Mouse (Mus musculus) limb, embryonic 14.5 days (tissue): ENCODE measurements around the gene Stx3. TPM values are rescaled to one million over a fixed set of nuclear protein-coding genes. Genes with fewer than 3 reads are reported as not detected.

ENCODE experiments used
- ATAC-seq: fragments of 200-750 bp; cut with Nextera tagmentation; 2 replicates; pipeline ENCODE4 v1.8.0; 2017; ENCODE audit warnings: low read depth, moderate number of reproducible peaks, moderate TSS enrichment; ENCODE audit not compliant: low FRiP score
- DNase-seq: peaks from one replicate; pipeline ENCODE4 v3.0.0-alpha.2; 2015; ENCODE audit warnings: low spot score
- H3K27ac ChIP-seq: fragments of 300-500 bp; sonication (generic); replicated peaks from 2 replicates; pipeline ENCODE4 v1.5.1; 2014; ENCODE audit warnings: low read depth, mild to moderate bottlenecking, low read length, moderate library complexity, mixed read lengths
- H3K27me3 ChIP-seq: fragments of 300-500 bp; sonication (generic); 2 replicates; pipeline ENCODE4 v1.6.1; 2014; ENCODE audit warnings: low read length, mixed read lengths; ENCODE audit not compliant: control insufficient read depth, insufficient read depth
- H3K36me3 ChIP-seq: fragments of 300-500 bp; sonication (generic); 2 replicates; pipeline ENCODE4 v1.6.1; 2014; ENCODE audit warnings: mild to moderate bottlenecking, low read length, moderate library complexity, mixed read lengths; ENCODE audit not compliant: control insufficient read depth, insufficient read depth
- H3K4me1 ChIP-seq: fragments of 300-500 bp; sonication (generic); 2 replicates; pipeline ENCODE4 v1.6.1; 2014; ENCODE audit warnings: antibody characterized with exemption, low read length, mixed read lengths; ENCODE audit not compliant: control insufficient read depth, insufficient read depth
- H3K4me2 ChIP-seq: fragments of 300-500 bp; sonication (generic); replicated peaks from 2 replicates; pipeline ENCODE4 v1.6.1; 2014; ENCODE audit warnings: low read depth, mild to moderate bottlenecking, low read length, moderate library complexity; ENCODE audit not compliant: severe bottlenecking
- H3K4me3 ChIP-seq: fragments of 300-500 bp; sonication (generic); replicated peaks from 2 replicates; pipeline ENCODE4 v1.5.1; 2014; ENCODE audit warnings: low read length
- H3K9ac ChIP-seq: fragments of 300-500 bp; sonication (generic); 2 replicates; pipeline ENCODE4 v1.6.1; 2014; ENCODE audit warnings: mild to moderate bottlenecking, low read depth, low read length, moderate library complexity; ENCODE audit not compliant: severe bottlenecking
- H3K9me3 ChIP-seq: fragments of 300-500 bp; sonication (generic); 2 replicates; pipeline ENCODE4 v1.6.1; 2016; ENCODE audit warnings: low read length; ENCODE audit not compliant: control insufficient read depth
- POLR2A ChIP-seq: fragments of 200-500 bp; IDR thresholded peaks from 2 replicates; pipeline ENCODE4 v1.8.0; 2012; ENCODE audit warnings: inconsistent platforms, mild to moderate bottlenecking, moderate library complexity, borderline replicate concordance; ENCODE audit not compliant: insufficient read depth, insufficient read length; ENCODE audit errors: extremely low read depth
- WGBS: fragments of 180-500 bp; shearing (Covaris S2); extraction: QIAGEN DNeasy Blood & Tissue Kit; methylation state at CpG from one replicate; pipeline ENCODE4 v1.1.7; 2014; 5-methylcytosine and 5-hydroxymethylcytosine counted together
- polyA plus RNA-seq, 2 experiments: library from polyadenylated mRNA; depleted of rRNA in 1 of 2; stranded (reverse) in 1 of 2; unstranded in 1 of 2; fragments of >200 nt; fragmentation: Nextera tagmentation in 1 of 2; extraction: Ambion mirVana in 1 of 2; gene quantifications; 2 replicates each; pipeline versions ENCODE4 v1.2.1 to v1.2.3; 2012 to 2014

The Stx3 gene
- polyA plus RNA-seq, 2 experiments: 5.2 to 6.7 TPM

GRCm38 (mm10) chr19:11852652-11853051 lies 33.4 kb upstream of the Stx3 start:
- TF ChIP-seq POLR2A: no peak
- H3K27me3 ChIP-seq: no peaks in the 10 kb centered on the region
- H3K9me3 ChIP-seq: no peaks in the 10 kb centered on the region
- H3K4me3 ChIP-seq: no peak overlapping the region
- no peak overlapping the region for H3K27ac ChIP-seq
- DNase-seq: no peak
- H3K36me3 ChIP-seq: no peaks in the 10 kb centered on the region
- 64% methylated on average over 4 of the region's 4 CpGs for WGBS
- H3K4me2 ChIP-seq: no peak overlapping the region
- no peaks in the 10 kb centered on the region for H3K4me1 ChIP-seq
- no peak for ATAC-seq
- no peak overlapping the region for H3K9ac ChIP-seq

- H3K27me3 ChIP-seq: no peaks in the 10 kb centered on the region
- H3K27ac ChIP-seq: no peak overlapping the region
- WGBS: 85% methylated on average over 4 of the region's 4 CpGs
- H3K9me3 ChIP-seq: no peaks in the 10 kb centered on the region
- no peak for TF ChIP-seq POLR2A
- H3K4me3 ChIP-seq: no peak overlapping the region
- no peaks in the 10 kb centered on the region for H3K36me3 ChIP-seq
- no peak for ATAC-seq
- H3K9ac ChIP-seq: no peak overlapping the region
- no peak overlapping the region for H3K4me2 ChIP-seq
- H3K4me1 ChIP-seq: no peaks in the 10 kb centered on the region
- no peak for DNase-seq
Measured at GRCm38 (mm10) chr19:11846333-11846732, 27.1 kb upstream of the Stx3 start.

- TF ChIP-seq POLR2A: no peak
- Histone ChIP-seq H3K9me3 (no peaks in the 10 kb centered on the region), H3K4me3 (no peak within 1 kb of the TSS), H3K4me2 (no peak within 1 kb of the TSS), H3K27me3 (no peaks in the 10 kb centered on the region), H3K4me1 (no peaks in the 10 kb centered on the region), H3K36me3 (no peaks in the 10 kb centered on the region), H3K9ac (no peak within 1 kb of the TSS), H3K27ac (no peak within 1 kb of the TSS)
- no peak for ATAC-seq
- DNase-seq: no peak
- 87% methylated on average over 4 of the region's 4 CpGs for WGBS
Measured at GRCm38 (mm10) chr19:11839119-11839518, 19.9 kb upstream of the Stx3 start, which contains the start of gene Olfr1417. TSS of gene Olfr1417 (minus strand) at chr19:11839219.

GRCm38 (mm10) chr19:11823346-11824065 lies 4.3 kb upstream of the Stx3 start:
- DNase-seq: no peak
- H3K9me3 ChIP-seq: no peaks in the 10 kb centered on the region
- H3K4me3 ChIP-seq: no peak overlapping the region
- TF ChIP-seq POLR2A: no peak
- 27% methylated on average over 4 of the region's 4 CpGs for WGBS
- H3K4me2 ChIP-seq: no peak overlapping the region
- no peaks in the 10 kb centered on the region for H3K36me3 ChIP-seq
- H3K9ac ChIP-seq: no peak overlapping the region
- H3K27me3 ChIP-seq: peaks cover 23% of the 10 kb centered on the region
- no peaks in the 10 kb centered on the region; the same call in 1 of the 2 replicates for H3K4me1 ChIP-seq
- no peak overlapping the region for H3K27ac ChIP-seq
- no peak for ATAC-seq

GRCm38 (mm10) chr19:11820211-11820610 lies 1.0 kb upstream of the Stx3 start:
- no peak overlapping the region for H3K9ac ChIP-seq
- peaks cover 49% of the 10 kb centered on the region for H3K27me3 ChIP-seq
- H3K4me2 ChIP-seq: peak overlapping the region; percentile 93
- DNase-seq: no peak
- no peak for ATAC-seq
- TF ChIP-seq POLR2A: no peak
- H3K27ac ChIP-seq: no peak overlapping the region
- no peaks in the 10 kb centered on the region for H3K9me3 ChIP-seq
- H3K36me3 ChIP-seq: no peaks in the 10 kb centered on the region
- H3K4me1 ChIP-seq: no peaks in the 10 kb centered on the region; the same call in 1 of the 2 replicates
- peak overlapping the region; percentile 58 for H3K4me3 ChIP-seq
- WGBS: 35% methylated on average over 6 of the region's 6 CpGs
